Mouse (Mus musculus) midbrain, embryonic 13.5 days (tissue): ENCODE data around the gene Col23a1. TPM values are rescaled to one million over a fixed set of nuclear protein-coding genes. Genes with fewer than 3 reads are reported as not detected.
A peak's percentile ranks its signal among the peaks of the same experiment; 100 is the strongest.

ENCODE experiments used
- ATAC-seq: fragments of 200-750 bp; cut with Nextera tagmentation; 2 replicates; pipeline ENCODE4 v1.8.0; 2017; ENCODE audit warnings: mild to moderate bottlenecking, moderate TSS enrichment, moderate library complexity
- H3K27ac ChIP-seq: fragments of 300-500 bp; sonication (generic); 2 replicates; pipeline ENCODE4 v1.5.1; 2015; ENCODE audit warnings: inconsistent platforms, mild to moderate bottlenecking, moderate library complexity
- H3K27me3 ChIP-seq: fragments of 300-500 bp; sonication (generic); 2 replicates; pipeline ENCODE4 v1.6.1; 2015; ENCODE audit warnings: mild to moderate bottlenecking, inconsistent platforms
- H3K36me3 ChIP-seq: fragments of 300-500 bp; sonication (generic); 2 replicates; pipeline ENCODE4 v1.6.1; 2015; ENCODE audit warnings: mild to moderate bottlenecking, inconsistent platforms
- H3K4me1 ChIP-seq: fragments of 300-500 bp; sonication (generic); replicated peaks from 2 replicates; pipeline ENCODE4 v1.6.1; 2015; ENCODE audit warnings: inconsistent platforms
- H3K4me2 ChIP-seq: fragments of 300-500 bp; sonication (generic); replicated peaks from 2 replicates; pipeline ENCODE4 v1.6.1; 2015; ENCODE audit warnings: moderate library complexity, mild to moderate bottlenecking, inconsistent platforms
- H3K4me3 ChIP-seq: fragments of 300-500 bp; sonication (generic); replicated peaks from 2 replicates; pipeline ENCODE4 v1.5.1; 2015; ENCODE audit warnings: mild to moderate bottlenecking, inconsistent platforms
- H3K9ac ChIP-seq: fragments of 300-500 bp; sonication (generic); replicated peaks from 2 replicates; pipeline ENCODE4 v1.6.1; 2015; ENCODE audit warnings: mild to moderate bottlenecking, inconsistent platforms
- H3K9me3 ChIP-seq: fragments of 300-500 bp; sonication (generic); 2 replicates; pipeline ENCODE4 v1.6.1; 2016; ENCODE audit warnings: mild to moderate bottlenecking, inconsistent platforms
- WGBS: fragments of 180-500 bp; shearing (Covaris S2); methylation state at CpG from one replicate; pipeline ENCODE4 v1.1.7; 2015; 5-methylcytosine and 5-hydroxymethylcytosine counted together
- polyA plus RNA-seq: library from polyadenylated mRNA; unstranded; fragments of >200 nt; fragmentation: Nextera tagmentation; extraction: Ambion mirVana; gene quantifications from 2 replicates; pipeline ENCODE4 v1.2.1, GENCODE M21; 2015

Gene Col23a1
- polyA plus RNA-seq, 1 experiment from 2014 or later, result 5.7 TPM

DNA sequence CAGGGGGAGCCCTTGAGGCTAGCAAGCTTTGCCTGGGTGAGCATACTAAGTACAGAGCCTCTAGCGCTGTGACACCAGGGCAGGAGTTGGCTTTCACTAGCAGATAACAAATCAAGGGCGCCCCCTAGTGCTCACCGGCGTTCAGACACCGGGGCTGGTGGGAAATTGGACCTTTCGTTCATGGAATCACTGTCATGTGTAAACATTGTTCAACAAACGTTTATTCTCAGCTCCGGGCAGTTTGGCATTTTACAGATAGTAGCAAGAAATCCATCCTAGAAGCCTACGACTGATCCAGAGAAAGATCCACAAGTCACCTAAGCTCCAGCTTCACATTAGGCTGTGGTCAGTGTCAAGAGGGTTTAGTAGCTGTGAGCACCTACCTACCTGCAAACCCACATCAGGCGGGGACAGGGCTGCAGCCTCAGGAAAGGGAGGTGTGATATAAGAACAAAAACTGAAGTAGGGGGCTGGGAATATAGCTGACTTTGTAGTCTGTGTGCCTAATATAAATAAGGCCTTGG, 250.1 kb downstream of the Col23a1 start:
- H3K4me2 ChIP-seq, result no peak overlapping the region
- 0 out of 2 replicates have a peak, but pooled peaks cover 4% of the 10 kb centered on the region for H3K4me1 ChIP-seq
- 13% methylated on average over 10 of the region's 10 CpGs for WGBS
- H3K9me3 ChIP-seq, result no peaks in the 10 kb centered on the region
- no peak overlapping the region for H3K4me3 ChIP-seq
- H3K27me3 ChIP-seq, result no peaks in the 10 kb centered on the region
- no peak overlapping the region for H3K9ac ChIP-seq
- H3K27ac ChIP-seq, result no peak overlapping the region
- peak; percentile 87 for ATAC-seq
- no peaks in the 10 kb centered on the region for H3K36me3 ChIP-seq

DNA sequence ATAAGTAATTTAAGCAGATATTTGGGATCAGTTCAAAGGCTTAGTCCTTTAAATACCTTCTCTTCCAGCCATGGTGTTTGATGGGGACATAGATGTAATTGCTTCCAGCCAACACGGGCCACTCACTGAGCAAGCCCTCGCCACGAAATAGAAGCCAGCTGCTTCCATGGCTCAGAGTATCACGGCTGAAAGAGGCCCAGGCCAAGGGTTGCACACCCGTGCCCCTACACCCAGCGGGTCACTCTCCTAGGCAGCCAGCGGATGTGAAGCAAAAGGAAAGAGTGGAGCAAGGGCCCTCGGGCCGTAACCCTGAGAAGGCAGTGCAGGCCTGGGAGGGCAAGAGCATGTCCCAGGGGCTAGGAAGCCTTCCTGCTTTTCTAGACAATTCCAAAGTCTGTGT, 252.7 kb downstream of the Col23a1 start:
- Histone ChIP-seq H3K4me1 (0 out of 2 replicates have a peak, but pooled peaks cover 4% of the 10 kb centered on the region), H3K9me3 (no peaks in the 10 kb centered on the region), H3K4me2 (no peak overlapping the region), H3K27ac (no peak overlapping the region), H3K9ac (no peak overlapping the region), H3K4me3 (no peak overlapping the region), H3K36me3 (no peaks in the 10 kb centered on the region), H3K27me3 (no peaks in the 10 kb centered on the region)
- no peak for ATAC-seq
- 55% methylated on average over 9 of the region's 9 CpGs for WGBS

DNA sequence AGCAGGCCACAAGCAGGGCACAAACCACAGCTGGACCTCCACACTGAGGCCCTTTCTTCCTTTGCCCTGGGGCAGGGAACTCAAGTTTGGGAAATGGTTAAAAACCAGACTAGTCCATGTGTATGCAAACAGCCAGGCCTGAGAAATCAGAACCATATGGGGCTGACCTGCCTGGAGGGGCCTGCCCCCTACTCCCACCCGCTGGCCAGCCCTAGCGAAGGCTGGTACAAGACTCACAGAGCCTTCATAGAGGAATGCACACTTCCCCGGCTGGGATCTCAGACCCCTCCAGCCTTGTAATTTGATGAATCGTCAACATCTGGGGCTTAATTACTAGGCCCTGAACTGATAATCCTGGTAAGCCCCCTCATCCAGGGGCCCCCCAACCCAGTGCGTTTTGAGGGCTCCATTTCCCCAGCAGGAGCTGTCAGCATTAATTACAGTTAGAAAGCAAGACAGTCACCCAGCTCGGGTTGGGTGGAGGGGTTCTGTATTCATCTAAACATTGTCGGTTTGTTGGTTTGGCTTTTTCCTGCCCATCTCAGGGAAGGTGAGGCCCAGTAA, 253.8 kb downstream of the Col23a1 start:
- 24% methylated on average over 7 of the region's 7 CpGs for WGBS
- Histone ChIP-seq H3K4me3 (no peak overlapping the region), H3K27me3 (no peaks in the 10 kb centered on the region), H3K4me2 (no peak overlapping the region), H3K27ac (no peak overlapping the region), H3K9ac (no peak overlapping the region), H3K4me1 (0 out of 2 replicates have a peak, but pooled peaks cover 4% of the 10 kb centered on the region), H3K36me3 (no peaks in the 10 kb centered on the region), H3K9me3 (no peaks in the 10 kb centered on the region)
- ATAC-seq, result no peak

DNA sequence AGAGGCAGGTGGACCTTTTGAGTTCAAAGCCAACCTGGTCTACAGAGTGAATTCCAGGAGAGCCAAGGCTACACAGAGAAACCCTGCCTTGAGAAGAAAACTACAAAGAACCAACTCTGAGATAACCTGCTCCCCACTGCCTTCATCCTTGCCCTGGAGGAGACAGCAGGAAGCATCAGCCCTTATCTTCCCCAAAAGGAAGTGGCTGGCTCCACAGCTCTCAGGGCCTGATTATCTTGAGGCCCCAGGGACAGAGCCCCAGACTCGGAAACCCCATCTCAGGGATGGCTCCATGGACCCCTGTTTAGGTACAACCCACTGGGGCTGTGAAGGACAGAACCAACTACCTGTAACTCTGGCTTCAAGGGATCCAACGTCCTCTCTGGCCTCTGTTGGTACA, 254.7 kb downstream of the Col23a1 start:
- Histone ChIP-seq H3K9ac (no peak overlapping the region), H3K27me3 (no peaks in the 10 kb centered on the region), H3K36me3 (no peaks in the 10 kb centered on the region), H3K4me1 (0 out of 2 replicates have a peak, but pooled peaks cover 4% of the 10 kb centered on the region), H3K27ac (no peak overlapping the region), H3K4me3 (no peak overlapping the region), H3K9me3 (no peaks in the 10 kb centered on the region), H3K4me2 (no peak overlapping the region)
- 67% methylated on average over 2 of the region's 2 CpGs for WGBS
- no peak for ATAC-seq

DNA sequence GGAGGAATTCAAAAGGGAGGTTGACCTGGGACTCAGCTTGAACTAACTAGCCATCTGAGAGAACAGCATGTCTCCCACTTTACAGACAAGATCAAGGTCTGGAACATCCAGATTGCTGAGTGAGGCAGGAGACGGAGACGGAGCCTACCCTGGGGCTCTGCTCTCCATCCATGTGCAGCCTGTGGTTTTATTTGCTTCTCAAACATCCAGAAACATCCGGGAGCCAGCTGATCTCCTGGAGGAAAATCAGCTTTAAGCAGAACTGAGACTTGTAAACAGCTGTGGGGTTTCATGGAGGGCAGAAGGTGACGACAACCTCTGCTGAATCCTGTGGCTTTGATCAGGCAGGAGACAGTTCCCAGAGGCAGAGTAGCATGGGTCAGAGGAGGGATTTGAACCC, 256.1 kb downstream of the Col23a1 start:
- Histone ChIP-seq H3K9me3 (no peaks in the 10 kb centered on the region), H3K4me2 (no peak overlapping the region), H3K27me3 (no peaks in the 10 kb centered on the region), H3K27ac (no peak overlapping the region), H3K9ac (no peak overlapping the region), H3K36me3 (no peaks in the 10 kb centered on the region), H3K4me3 (no peak overlapping the region), H3K4me1 (0 out of 2 replicates have a peak, but pooled peaks cover 4% of the 10 kb centered on the region)
- ATAC-seq, result no peak
- 77% methylated on average over 4 of the region's 4 CpGs for WGBS

GRCm38 (mm10) chr11:51551253-51551652, 261.5 kb downstream of the Col23a1 start:
- no peaks in the 10 kb centered on the region for H3K36me3 ChIP-seq
- H3K4me2 ChIP-seq, result no peak overlapping the region
- no peak overlapping the region for H3K27ac ChIP-seq
- no peak for ATAC-seq
- H3K9me3 ChIP-seq, result no peaks in the 10 kb centered on the region
- no peaks in the 10 kb centered on the region for H3K27me3 ChIP-seq
- no peak overlapping the region for H3K9ac ChIP-seq
- 68% methylated on average over 5 of the region's 5 CpGs for WGBS
- H3K4me1 ChIP-seq, result peaks cover 10% of the 10 kb centered on the region; the same call in 1 of the 2 replicates
- H3K4me3 ChIP-seq, result no peak overlapping the region

GRCm38 (mm10) chr11:51552091-51552490, 262.4 kb downstream of the Col23a1 start:
- Histone ChIP-seq H3K27ac (no peak overlapping the region), H3K27me3 (no peaks in the 10 kb centered on the region), H3K4me3 (no peak overlapping the region), H3K4me2 (no peak overlapping the region), H3K36me3 (no peaks in the 10 kb centered on the region), H3K9ac (no peak overlapping the region), H3K9me3 (no peaks in the 10 kb centered on the region), H3K4me1 (peaks cover 10% of the 10 kb centered on the region; the same call in 1 of the 2 replicates)
- no peak for ATAC-seq
- WGBS, result 40% methylated on average over 3 of the region's 3 CpGs

DNA sequence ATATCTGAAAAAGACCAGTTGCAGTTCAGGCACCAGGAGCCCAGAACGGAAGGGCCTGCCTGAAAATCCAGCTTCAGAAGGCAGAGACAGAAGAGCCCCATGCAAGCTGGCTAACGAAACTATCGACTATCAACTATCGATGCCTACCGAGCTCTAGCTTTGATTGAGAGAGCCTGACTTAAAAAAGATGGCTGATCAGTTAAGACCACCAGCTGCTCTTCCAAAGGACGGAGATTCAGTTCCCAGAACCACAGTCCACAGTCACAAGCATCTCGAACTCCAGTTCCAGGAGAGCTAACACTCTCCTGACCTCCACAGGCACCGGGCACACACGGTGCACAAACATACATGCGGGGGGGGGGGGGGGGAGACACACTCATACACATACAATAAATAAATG, 264.9 kb downstream of the Col23a1 start:
- H3K4me2 ChIP-seq, result no peak overlapping the region
- no peak overlapping the region for H3K27ac ChIP-seq
- ATAC-seq, result no peak
- no peaks in the 10 kb centered on the region for H3K36me3 ChIP-seq
- peak overlapping the region; percentile 13; the same call in 1 of the 2 replicates for H3K4me3 ChIP-seq
- WGBS, result 67% methylated on average over 7 of the region's 10 CpGs
- H3K9ac ChIP-seq, result no peak overlapping the region
- no peaks in the 10 kb centered on the region for H3K27me3 ChIP-seq
- H3K4me1 ChIP-seq, result peaks cover 10% of the 10 kb centered on the region; the same call in 1 of the 2 replicates
- no peaks in the 10 kb centered on the region for H3K9me3 ChIP-seq

GRCm38 (mm10) chr11:51555066-51555465, 265.3 kb downstream of the Col23a1 start:
- no peak for ATAC-seq
- H3K27ac ChIP-seq, result no peak overlapping the region
- H3K4me1 ChIP-seq, result peaks cover 10% of the 10 kb centered on the region; the same call in 1 of the 2 replicates
- 69% methylated on average over 2 of the region's 2 CpGs for WGBS
- H3K4me3 ChIP-seq, result no peak overlapping the region
- H3K9ac ChIP-seq, result no peak overlapping the region
- H3K9me3 ChIP-seq, result no peaks in the 10 kb centered on the region
- H3K36me3 ChIP-seq, result no peaks in the 10 kb centered on the region
- H3K27me3 ChIP-seq, result no peaks in the 10 kb centered on the region
- no peak overlapping the region for H3K4me2 ChIP-seq

DNA sequence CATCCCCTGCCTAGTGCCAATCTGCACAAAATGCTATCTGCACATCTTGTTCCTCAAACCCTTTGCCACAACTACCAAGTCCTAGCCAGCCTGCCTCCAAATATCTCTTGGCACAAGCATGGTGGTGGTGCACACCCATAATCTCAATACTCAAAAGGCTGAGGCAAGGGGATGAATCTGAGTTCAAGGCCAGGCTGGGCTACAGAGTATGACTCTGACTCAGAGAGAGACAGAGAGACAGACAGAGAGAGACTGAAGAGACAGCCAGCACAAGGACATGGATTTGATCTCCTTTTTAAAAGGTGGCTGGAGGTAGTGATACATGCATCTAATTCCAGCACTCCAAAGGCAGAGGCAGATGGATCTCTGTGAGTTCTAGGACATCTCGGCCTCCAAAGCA, 273.6 kb downstream of the Col23a1 start:
- H3K9me3 ChIP-seq, result no peaks in the 10 kb centered on the region
- H3K4me1 ChIP-seq, result no peaks in the 10 kb centered on the region
- WGBS, result 83% methylated on average over 1 of the region's 1 CpGs

GRCm38 (mm10) chr11:51565062-51565461, 275.3 kb downstream of the Col23a1 start:
- Histone ChIP-seq H3K4me2 (no peak overlapping the region), H3K27me3 (no peaks in the 10 kb centered on the region), H3K9ac (no peak overlapping the region), H3K4me3 (no peak overlapping the region), H3K9me3 (no peaks in the 10 kb centered on the region), H3K27ac (no peak overlapping the region), H3K36me3 (no peaks in the 10 kb centered on the region), H3K4me1 (no peaks in the 10 kb centered on the region)
- 30% methylated on average over 3 of the region's 3 CpGs for WGBS
- no peak for ATAC-seq

More for the DNA sequence above, 273.6 kb downstream of the Col23a1 start:
- no peak overlapping the region for H3K9ac ChIP-seq
- H3K36me3 ChIP-seq, result no peaks in the 10 kb centered on the region
- no peak overlapping the region for H3K4me3 ChIP-seq
- H3K4me2 ChIP-seq, result no peak overlapping the region
- H3K27ac ChIP-seq, result no peak overlapping the region
- no peaks in the 10 kb centered on the region for H3K27me3 ChIP-seq
- ATAC-seq, result no peak

DNA sequence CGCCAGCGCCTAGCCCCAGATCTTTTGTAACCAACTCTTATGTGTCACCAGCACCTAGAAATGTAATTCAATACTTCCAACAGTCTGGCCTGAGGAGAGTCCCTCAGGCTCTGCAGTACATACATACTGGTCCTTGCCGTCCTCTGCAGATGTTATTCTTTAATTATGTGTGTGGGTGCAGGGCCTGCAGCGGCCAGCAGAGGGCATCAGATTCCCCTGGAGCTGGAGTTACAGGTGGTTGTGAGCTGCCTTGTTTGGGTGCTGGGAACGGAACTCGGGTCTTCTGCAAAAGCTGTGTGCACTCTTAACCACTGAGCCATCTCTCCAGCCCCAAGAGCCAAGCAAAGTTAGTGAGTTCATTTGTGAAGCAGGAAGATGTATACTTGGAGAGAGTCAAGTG, 276.2 kb downstream of the Col23a1 start:
- no peak overlapping the region for H3K27ac ChIP-seq
- no peak overlapping the region for H3K9ac ChIP-seq
- H3K4me1 ChIP-seq, result no peaks in the 10 kb centered on the region
- no peaks in the 10 kb centered on the region for H3K27me3 ChIP-seq
- no peaks in the 10 kb centered on the region for H3K36me3 ChIP-seq
- 91% methylated on average over 6 of the region's 6 CpGs for WGBS
- no peak overlapping the region for H3K4me2 ChIP-seq
- no peak for ATAC-seq
- no peaks in the 10 kb centered on the region for H3K9me3 ChIP-seq
- no peak overlapping the region for H3K4me3 ChIP-seq

GRCm38 (mm10) chr11:51568801-51569200, 279.1 kb downstream of the Col23a1 start:
- Histone ChIP-seq H3K9me3 (no peaks in the 10 kb centered on the region), H3K4me3 (no peak overlapping the region), H3K36me3 (no peaks in the 10 kb centered on the region), H3K27me3 (no peaks in the 10 kb centered on the region), H3K27ac (no peak overlapping the region), H3K9ac (no peak overlapping the region), H3K4me2 (no peak overlapping the region), H3K4me1 (no peaks in the 10 kb centered on the region)
- no peak for ATAC-seq
- WGBS, result 89% methylated on average over 4 of the region's 4 CpGs
